Mouse (Mus musculus): Measurements from ENCODE around the gene Cst6. TPM values are rescaled to one million over a fixed set of nuclear protein-coding genes. Genes with fewer than 3 reads are reported as not detected.

The Cst6 gene
- polyA plus RNA-seq (2014; fragmentation: Illumina TruSeq; extraction: RNeasy Lipid Tissue Mini Kit (QIAGEN cat#74804); ENCODE audit: low read depth, low replicate concordance): 5.7 TPM

GRCm38 (mm10) chr19:5349502-5349873, at the start of gene Cst6:
Cst6 (minus strand) TSS chr19:5349574.

GRCm38 (mm10) chr19:5388588-5389242, 39.3 kb upstream of the Cst6 start, which contains the start of gene Sart1:
Sart1 (minus strand) TSS chr19:5388703.

GRCm38 (mm10) chr19:5367053-5367359, 17.6 kb upstream of the Cst6 start, which contains the start of gene Banf1:
Banf1 (minus strand) TSS chr19:5367168.

GRCm38 (mm10) chr19:5366175-5367052, 17.0 kb upstream of the Cst6 start, which contains the start of gene Eif1ad:
Eif1ad (plus strand) TSS chr19:5366741.

GRCm38 (mm10) chr19:5335441-5335840, 13.9 kb downstream of the Cst6 start, which contains the start of gene Catsper1:
Catsper1 (plus strand) TSS chr19:5335741.

GRCm38 (mm10) chr19:5297903-5298800, 51.2 kb downstream of the Cst6 start, which contains the start of gene Gal3st3:
Gal3st3 (plus strand) TSS chr19:5298331.

GRCm38 (mm10) chr19:5294972-5295735, 54.2 kb downstream of the Cst6 start, which contains the start of gene Sf3b2:
Sf3b2 (minus strand) TSS chr19:5295455.

Other genes starting within 250 kb of the Cst6 start
- 163 TPM for gene Rab1b, start 242.5 kb downstream of the Cst6 start, polyA plus RNA-seq (2014; fragmentation: Illumina TruSeq; extraction: RNeasy Lipid Tissue Mini Kit (QIAGEN cat#74804); ENCODE audit: low read depth, low replicate concordance)
- gene Klc2, start 231.0 kb downstream of the Cst6 start, polyA plus RNA-seq (2014; fragmentation: Illumina TruSeq; extraction: RNeasy Lipid Tissue Mini Kit (QIAGEN cat#74804); ENCODE audit: low read depth, low replicate concordance): 41.4 TPM
- gene Pacs1, start 76.5 kb downstream of the Cst6 start, polyA plus RNA-seq (2014; fragmentation: Illumina TruSeq; extraction: RNeasy Lipid Tissue Mini Kit (QIAGEN cat#74804); ENCODE audit: low read depth, low replicate concordance): 19.3 TPM
- 111 TPM for gene Sf3b2, start 54.1 kb downstream of the Cst6 start, polyA plus RNA-seq (2014; fragmentation: Illumina TruSeq; extraction: RNeasy Lipid Tissue Mini Kit (QIAGEN cat#74804); ENCODE audit: low read depth, low replicate concordance)
- 16.3 TPM for gene Gal3st3, start 51.2 kb downstream of the Cst6 start, polyA plus RNA-seq (2014; fragmentation: Illumina TruSeq; extraction: RNeasy Lipid Tissue Mini Kit (QIAGEN cat#74804); ENCODE audit: low read depth, low replicate concordance)
- gene Catsper1, start 13.8 kb downstream of the Cst6 start, polyA plus RNA-seq (2014; fragmentation: Illumina TruSeq; extraction: RNeasy Lipid Tissue Mini Kit (QIAGEN cat#74804); ENCODE audit: low read depth, low replicate concordance): not detected
- 23.0 TPM for gene Eif1ad, start 17.2 kb upstream of the Cst6 start, polyA plus RNA-seq (2014; fragmentation: Illumina TruSeq; extraction: RNeasy Lipid Tissue Mini Kit (QIAGEN cat#74804); ENCODE audit: low read depth, low replicate concordance)
- 122 TPM for gene Banf1, start 17.6 kb upstream of the Cst6 start, polyA plus RNA-seq (2014; fragmentation: Illumina TruSeq; extraction: RNeasy Lipid Tissue Mini Kit (QIAGEN cat#74804); ENCODE audit: low read depth, low replicate concordance)
- gene Sart1, start 39.1 kb upstream of the Cst6 start, polyA plus RNA-seq (2014; fragmentation: Illumina TruSeq; extraction: RNeasy Lipid Tissue Mini Kit (QIAGEN cat#74804); ENCODE audit: low read depth, low replicate concordance): 43.7 TPM
- gene Tsga10ip, start 53.0 kb upstream of the Cst6 start, polyA plus RNA-seq (2014; fragmentation: Illumina TruSeq; extraction: RNeasy Lipid Tissue Mini Kit (QIAGEN cat#74804); ENCODE audit: low read depth, low replicate concordance): not detected
- 391 TPM for gene Drap1, start 75.4 kb upstream of the Cst6 start, polyA plus RNA-seq (2014; fragmentation: Illumina TruSeq; extraction: RNeasy Lipid Tissue Mini Kit (QIAGEN cat#74804); ENCODE audit: low read depth, low replicate concordance)
- 33.9 TPM for gene AI837181, start 75.6 kb upstream of the Cst6 start, polyA plus RNA-seq (2014; fragmentation: Illumina TruSeq; extraction: RNeasy Lipid Tissue Mini Kit (QIAGEN cat#74804); ENCODE audit: low read depth, low replicate concordance)
- not detected for gene Fosl1, start 98.0 kb upstream of the Cst6 start, polyA plus RNA-seq (2014; fragmentation: Illumina TruSeq; extraction: RNeasy Lipid Tissue Mini Kit (QIAGEN cat#74804); ENCODE audit: low read depth, low replicate concordance)
- gene Ccdc85b, start 108.3 kb upstream of the Cst6 start, polyA plus RNA-seq (2014; fragmentation: Illumina TruSeq; extraction: RNeasy Lipid Tissue Mini Kit (QIAGEN cat#74804); ENCODE audit: low read depth, low replicate concordance): 6.9 TPM
- gene Fibp, start 111.0 kb upstream of the Cst6 start, polyA plus RNA-seq (2014; fragmentation: Illumina TruSeq; extraction: RNeasy Lipid Tissue Mini Kit (QIAGEN cat#74804); ENCODE audit: low read depth, low replicate concordance): 44.4 TPM
- not detected for gene Ctsw, start 118.9 kb upstream of the Cst6 start, polyA plus RNA-seq (2014; fragmentation: Illumina TruSeq; extraction: RNeasy Lipid Tissue Mini Kit (QIAGEN cat#74804); ENCODE audit: low read depth, low replicate concordance)
- gene Efemp2, start 124.4 kb upstream of the Cst6 start, polyA plus RNA-seq (2014; fragmentation: Illumina TruSeq; extraction: RNeasy Lipid Tissue Mini Kit (QIAGEN cat#74804); ENCODE audit: low read depth, low replicate concordance): 14.6 TPM
- 33.4 TPM for gene Mus81, start 138.8 kb upstream of the Cst6 start, polyA plus RNA-seq (2014; fragmentation: Illumina TruSeq; extraction: RNeasy Lipid Tissue Mini Kit (QIAGEN cat#74804); ENCODE audit: low read depth, low replicate concordance)
- gene Cfl1, start 140.9 kb upstream of the Cst6 start, polyA plus RNA-seq (2014; fragmentation: Illumina TruSeq; extraction: RNeasy Lipid Tissue Mini Kit (QIAGEN cat#74804); ENCODE audit: low read depth, low replicate concordance): 173 TPM
- gene 1700020D05Rik, start 154.2 kb upstream of the Cst6 start, polyA plus RNA-seq (2014; fragmentation: Illumina TruSeq; extraction: RNeasy Lipid Tissue Mini Kit (QIAGEN cat#74804); ENCODE audit: low read depth, low replicate concordance): 1.8 TPM
- gene Snx32, start 161.0 kb upstream of the Cst6 start, polyA plus RNA-seq (2014; fragmentation: Illumina TruSeq; extraction: RNeasy Lipid Tissue Mini Kit (QIAGEN cat#74804); ENCODE audit: low read depth, low replicate concordance): 10.1 TPM
- gene Ovol1, start 211.1 kb upstream of the Cst6 start, polyA plus RNA-seq (2014; fragmentation: Illumina TruSeq; extraction: RNeasy Lipid Tissue Mini Kit (QIAGEN cat#74804); ENCODE audit: low read depth, low replicate concordance): not detected
- 1.9 TPM for gene Ap5b1, start 218.5 kb upstream of the Cst6 start, polyA plus RNA-seq (2014; fragmentation: Illumina TruSeq; extraction: RNeasy Lipid Tissue Mini Kit (QIAGEN cat#74804); ENCODE audit: low read depth, low replicate concordance)